Mouse (Mus musculus): ENCODE data around the gene Taok2.

Taok2 gene

GRCm38 (mm10) chr7:126869780-126870519, 14.6 kb downstream of the Taok2 start:
- DNase-seq = no peak

DNA sequence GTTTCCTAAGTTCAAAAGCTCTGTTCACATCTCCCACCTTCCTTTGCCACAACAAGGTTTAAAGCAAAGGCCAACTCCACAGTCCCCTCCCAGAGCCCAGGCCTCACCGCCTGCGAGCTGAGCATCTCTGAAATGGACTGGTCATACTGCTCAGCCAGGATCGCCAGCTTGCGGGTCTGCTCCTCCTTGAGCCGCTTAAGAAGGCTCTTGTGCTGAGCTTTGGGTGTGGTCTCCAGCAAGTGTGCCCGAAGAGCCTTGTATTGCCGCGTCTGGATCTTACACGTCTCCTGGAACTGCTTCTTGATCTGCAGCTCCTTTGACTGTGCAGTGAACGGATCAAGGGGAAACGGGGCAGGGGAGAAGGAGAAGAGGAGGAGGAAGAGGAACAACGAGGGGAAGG, 16.5 kb downstream of the Taok2 start:
- no peak for DNase-seq

DNA sequence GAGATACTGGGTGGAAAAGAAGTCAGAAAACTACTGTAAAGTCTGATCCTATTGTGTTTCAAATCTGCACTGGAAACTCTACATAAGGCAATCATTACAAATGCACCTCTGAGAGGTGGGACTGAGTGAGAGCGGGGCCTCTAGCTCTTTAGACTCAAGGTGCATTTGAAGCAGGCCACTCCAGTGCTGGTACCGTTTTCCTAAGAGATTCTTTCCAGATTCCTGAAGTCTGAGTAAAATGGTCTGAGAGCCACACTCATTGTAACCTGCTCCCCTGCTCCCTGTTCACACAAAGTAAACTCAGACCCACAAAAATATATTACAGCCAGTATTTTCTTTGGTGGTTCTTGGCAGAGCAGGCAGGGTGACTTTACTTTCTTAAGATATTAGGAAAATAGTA, 17.0 kb downstream of the Taok2 start:
- DNase-seq = no peak

GRCm38 (mm10) chr7:126863791-126864190, 20.7 kb downstream of the Taok2 start:
- no peak for DNase-seq

- DNase-seq = peak; percentile 94 to 97
Observed at GRCm38 (mm10) chr7:126862147-126862784, 22.2 kb downstream of the Taok2 start, which contains the start of gene Ino80e. Gene Ino80e (minus strand): TSS chr7:126862377.

DNA sequence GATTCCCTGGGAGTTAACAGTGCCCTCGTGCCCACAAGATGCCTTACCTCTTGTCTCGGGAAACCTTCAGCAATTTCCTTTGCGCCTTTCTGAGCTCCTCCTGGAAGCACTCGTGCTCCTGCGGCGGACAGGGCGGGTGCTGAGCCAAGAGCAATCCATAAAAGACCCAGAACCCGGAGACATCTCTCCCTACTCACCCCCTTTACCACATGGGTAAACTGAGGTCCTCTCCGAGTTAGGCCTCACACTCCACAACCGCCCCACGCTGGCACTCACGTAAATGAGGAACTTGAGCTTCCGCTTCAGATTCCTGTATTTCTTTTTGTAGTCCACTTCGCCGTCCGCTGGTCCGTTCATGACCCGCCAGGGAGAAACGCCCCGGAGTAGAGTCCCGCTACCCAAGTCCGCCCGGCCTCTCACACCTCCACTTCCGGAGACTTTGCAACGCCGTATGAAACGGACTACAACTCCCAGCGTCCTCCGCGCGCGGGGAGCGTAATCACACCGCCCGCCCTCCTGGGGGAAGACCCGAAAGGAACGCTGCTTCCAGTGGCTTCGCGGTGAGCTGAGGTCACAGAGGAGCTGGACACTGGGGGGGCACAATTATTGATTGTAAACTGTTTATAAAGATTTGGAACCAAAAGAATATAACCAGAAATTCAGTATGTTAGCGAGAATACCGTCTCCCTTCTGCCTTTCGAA, 22.9 kb downstream of the Taok2 start, which contains the start of gene Hirip3:
Hirip3 (plus strand) TSS at position 544 of the 702 bp plus-strand sequence.
- DNase-seq = peak; percentile 97 to 98

GRCm38 (mm10) chr7:126860987-126861386, 23.5 kb downstream of the Taok2 start:
- DNase-seq = no peak

- no peak for DNase-seq
Observed at GRCm38 (mm10) chr7:126856741-126857420, 27.6 kb downstream of the Taok2 start.

DNA sequence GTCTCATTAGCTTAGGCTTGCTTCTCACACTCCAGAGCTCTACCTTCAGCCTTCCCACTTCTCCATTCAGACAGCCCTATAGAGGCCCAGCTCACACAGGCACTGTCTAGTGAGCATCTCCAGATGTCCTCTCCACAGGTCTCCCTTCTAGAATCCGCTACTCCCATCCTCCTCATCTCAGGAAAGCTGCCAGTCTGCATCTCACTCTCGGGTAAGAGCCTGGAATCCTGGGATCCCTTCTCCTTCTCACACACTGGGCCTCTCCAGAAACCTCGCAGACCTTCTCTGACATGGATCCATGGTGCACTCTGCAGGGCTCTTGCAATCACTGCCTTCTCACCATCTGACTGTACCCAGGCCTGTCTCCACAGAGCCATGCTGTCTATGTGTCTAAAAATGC, 28.9 kb downstream of the Taok2 start:
- DNase-seq = peak; percentile 41 to 58

- no peak for DNase-seq
Observed at GRCm38 (mm10) chr7:126853454-126853853, 31.0 kb downstream of the Taok2 start.

GRCm38 (mm10) chr7:126851192-126851591, 33.3 kb downstream of the Taok2 start:
- no peak for DNase-seq

- peak in 1 of 2 experiments; percentile 0 for DNase-seq
Observed at GRCm38 (mm10) chr7:126850161-126850560, 34.3 kb downstream of the Taok2 start.

DNA sequence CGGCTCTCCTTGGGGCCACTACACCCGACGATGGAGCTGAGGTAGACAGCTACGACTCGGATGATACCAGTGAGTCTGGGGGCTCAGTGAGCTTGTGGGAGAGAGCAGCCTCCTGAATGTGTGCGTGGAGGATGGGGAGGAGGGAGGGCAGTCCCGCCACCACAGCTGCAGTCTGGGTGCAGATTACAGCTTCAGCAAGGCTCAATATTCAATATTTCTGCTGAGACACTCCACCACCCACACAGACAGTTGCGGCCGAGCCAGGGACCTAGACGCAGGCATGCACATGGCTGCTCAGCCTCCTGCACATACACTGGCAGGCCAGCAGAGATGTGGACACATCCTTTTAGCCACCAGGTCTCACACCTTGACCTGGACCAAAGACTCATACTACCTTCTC, 35.7 kb downstream of the Taok2 start:
- peak in 1 of 2 experiments; percentile 4 for DNase-seq

GRCm38 (mm10) chr7:126847421-126848398, 36.8 kb downstream of the Taok2 start:
- DNase-seq = peak; percentile 14 to 41

- peak in 1 of 2 experiments; percentile 0 for DNase-seq
Observed at GRCm38 (mm10) chr7:126847116-126847420, 37.4 kb downstream of the Taok2 start, which contains the start of gene Doc2a. Gene Doc2a (plus strand): TSS chr7:126847416.

GRCm38 (mm10) chr7:126845516-126845915, 39.0 kb downstream of the Taok2 start:
- no peak for DNase-seq

- DNase-seq = peak in 1 of 2 experiments; percentile 0
Observed at GRCm38 (mm10) chr7:126843276-126843675, 41.2 kb downstream of the Taok2 start.

GRCm38 (mm10) chr7:126833294-126833693, 51.2 kb downstream of the Taok2 start:
- no peak for DNase-seq

GRCm38 (mm10) chr7:126832036-126832598, 52.4 kb downstream of the Taok2 start:
- DNase-seq = peak; percentile 85 to 88

DNA sequence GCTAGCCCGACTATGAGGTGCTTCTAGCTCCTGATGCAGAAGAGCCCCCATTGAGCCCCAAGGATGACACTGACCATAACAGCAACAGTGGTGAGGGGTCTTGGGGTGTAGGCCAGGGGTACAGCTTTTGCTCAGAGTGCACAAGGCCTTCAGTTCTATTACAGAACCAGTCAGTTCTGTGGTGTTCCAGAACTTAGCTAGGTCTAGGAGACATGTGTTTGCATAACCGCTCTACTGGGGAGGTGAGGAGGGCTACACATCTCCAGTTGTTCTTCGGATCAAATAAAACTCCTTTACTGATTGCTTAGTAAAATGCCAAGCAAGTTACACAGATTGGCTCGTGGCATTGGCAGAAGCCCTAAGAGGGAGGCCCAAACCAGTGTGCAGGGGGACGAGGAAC, 53.0 kb downstream of the Taok2 start, which contains the start of gene 4930451I11Rik:
4930451I11Rik (minus strand) TSS at position 101 of the 400 bp plus-strand sequence.
- DNase-seq = no peak

DNA sequence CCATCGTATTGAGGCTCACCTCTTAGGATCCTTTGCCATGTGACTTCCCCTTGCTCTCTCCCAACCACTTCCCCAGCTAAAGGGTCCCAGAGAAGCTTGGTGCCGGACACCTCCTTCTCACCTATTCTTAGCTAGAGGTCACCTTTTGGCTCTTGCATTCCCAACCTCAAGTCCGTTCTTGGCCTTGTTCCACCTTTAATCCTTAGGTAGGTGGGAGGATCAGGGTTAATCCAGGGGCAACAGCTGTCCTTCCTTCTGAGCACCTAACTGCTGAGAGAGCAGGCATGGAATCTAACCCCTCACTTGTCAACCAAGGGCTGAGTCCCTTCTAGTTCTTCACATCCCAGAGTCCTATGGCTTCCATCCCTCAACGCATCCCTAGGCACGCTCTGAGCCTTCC, 58.6 kb downstream of the Taok2 start:
- no peak for DNase-seq

All from cerebellum, adult 18-20 months (tissue).